Mouse (Mus musculus): ENCODE results near the gene Rnf169.

Rnf169 gene

GRCm38 (mm10) chr7:99893967-99894366, 86.3 kb downstream of the Rnf169 start:
- DNase-seq (ENCODE audit: low spot score in 2 of 2) = no peak

- DNase-seq (ENCODE audit: low spot score in 2 of 2) = no peak
Measured at GRCm38 (mm10) chr7:99892351-99892750, 87.9 kb downstream of the Rnf169 start.

GRCm38 (mm10) chr7:99891471-99891870, 88.8 kb downstream of the Rnf169 start:
- DNase-seq (ENCODE audit: low spot score in 2 of 2) = no peak

- no peak for DNase-seq (ENCODE audit: low spot score in 2 of 2)
Measured at GRCm38 (mm10) chr7:99890168-99890755, 90.0 kb downstream of the Rnf169 start.

DNA sequence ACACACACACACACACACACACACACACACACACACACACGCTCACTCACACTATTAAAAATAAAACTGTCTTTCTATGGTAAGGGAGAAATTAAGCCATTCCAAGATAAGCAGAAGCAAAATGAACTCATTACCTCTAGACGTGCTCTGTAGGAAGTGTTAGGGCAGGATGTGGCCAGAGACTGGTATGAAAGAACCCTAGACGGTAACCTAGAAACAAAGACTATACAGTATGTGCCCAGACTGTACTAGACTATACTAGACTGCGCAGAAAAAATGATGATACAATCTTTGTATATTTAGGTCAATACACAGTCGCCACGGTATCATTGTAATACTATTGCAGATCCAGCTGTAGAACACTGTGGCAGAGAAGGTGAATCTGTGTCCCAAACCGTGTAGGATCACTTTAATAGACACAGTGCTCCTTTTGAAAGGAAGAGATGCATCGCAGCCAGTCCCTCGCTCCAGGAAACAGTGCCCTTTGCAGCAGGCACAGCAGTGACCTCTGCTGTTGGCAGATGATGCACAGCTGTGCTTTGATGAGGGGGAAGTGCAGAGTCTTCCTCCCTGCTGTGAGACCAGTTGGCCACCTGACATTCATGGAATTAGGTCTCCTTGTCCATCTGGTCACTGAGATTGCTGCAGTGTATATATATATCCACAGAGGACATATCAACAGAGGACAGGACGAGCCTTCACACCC, 90.9 kb downstream of the Rnf169 start:
- no peak for DNase-seq (ENCODE audit: low spot score in 2 of 2)

DNA sequence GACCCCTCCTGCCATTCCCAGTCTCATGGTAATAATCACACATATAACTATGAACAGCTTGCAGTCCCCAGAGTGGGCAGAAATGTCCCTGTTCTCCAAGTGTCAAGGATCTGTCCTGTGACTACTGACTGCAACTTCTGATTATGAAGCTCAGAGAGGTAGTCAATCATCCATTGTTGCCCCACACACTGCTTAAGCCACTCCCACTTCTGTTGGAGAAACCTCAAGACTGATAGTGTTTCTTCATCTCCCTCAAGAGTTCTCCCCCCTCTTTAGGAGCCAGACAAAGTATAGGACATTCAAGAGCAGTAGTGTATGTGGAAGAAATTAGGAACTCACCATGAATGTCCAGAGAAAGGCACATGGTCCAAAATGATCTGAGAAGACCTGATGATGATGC, 92.5 kb downstream of the Rnf169 start:
- no peak for DNase-seq (ENCODE audit: low spot score in 2 of 2)

- DNase-seq (ENCODE audit: low spot score in 2 of 2) = no peak
Measured at GRCm38 (mm10) chr7:99887230-99887735, 93.0 kb downstream of the Rnf169 start.

DNA sequence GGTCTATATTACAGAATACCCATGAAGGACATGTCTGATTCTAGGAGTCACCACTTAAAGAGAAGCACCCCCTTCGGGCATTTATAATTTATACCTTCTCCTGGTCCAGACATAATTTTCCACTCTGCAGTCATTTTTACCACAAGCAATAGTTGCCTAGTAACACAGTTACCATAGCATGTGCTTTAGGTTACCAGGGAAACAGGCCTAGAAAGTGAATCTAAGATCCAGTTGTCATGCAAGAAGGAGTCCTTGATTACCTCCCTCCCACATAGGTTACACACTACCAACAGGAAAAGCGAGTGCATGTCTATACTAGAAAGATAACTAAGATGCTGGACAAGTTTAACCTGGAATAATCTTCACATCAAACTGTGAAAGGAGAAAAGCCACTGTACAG, 102.0 kb downstream of the Rnf169 start:
- DNase-seq (ENCODE audit: low spot score in 2 of 2) = no peak

DNA sequence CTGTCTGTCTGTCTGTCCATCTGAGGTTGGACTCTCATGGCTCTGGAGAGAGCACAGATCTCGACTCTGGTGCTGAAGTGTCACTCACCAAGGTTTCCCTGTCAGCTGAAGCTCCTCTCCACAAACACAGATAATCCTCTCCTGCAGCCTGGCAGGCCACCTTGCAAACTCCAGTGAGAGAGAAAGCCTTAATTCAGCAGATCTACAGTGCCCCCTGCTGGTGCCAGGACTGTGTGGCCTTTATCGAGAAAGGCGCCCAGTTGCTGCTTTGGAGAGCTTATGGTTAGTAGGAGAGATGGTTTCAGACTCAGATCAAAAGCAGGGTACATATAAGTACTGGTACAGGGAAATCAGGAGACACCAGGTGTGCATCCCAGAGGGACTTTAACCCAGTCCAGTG, 103.9 kb downstream of the Rnf169 start:
- DNase-seq (ENCODE audit: low spot score in 2 of 2) = peak; percentile 94

DNA sequence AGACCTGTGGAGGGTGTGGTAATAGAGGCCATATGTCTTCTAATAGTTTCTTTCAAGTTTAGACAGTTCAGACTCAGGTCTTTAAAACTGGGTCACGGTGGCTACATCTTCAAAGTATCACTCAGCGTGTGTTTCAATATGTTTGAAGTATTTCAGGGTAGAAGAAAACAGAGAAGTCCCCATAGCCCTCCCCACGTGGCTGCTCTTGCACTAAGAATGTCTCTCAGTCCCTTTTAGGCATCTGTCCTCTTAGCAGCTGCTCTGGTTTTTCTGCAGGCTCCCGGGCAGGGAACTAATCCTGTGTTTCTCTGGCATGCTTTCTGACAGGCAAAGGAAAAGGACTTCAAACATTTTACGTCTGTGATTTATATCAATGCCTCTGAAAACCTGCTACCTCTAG, 104.4 kb downstream of the Rnf169 start:
- DNase-seq (ENCODE audit: low spot score in 2 of 2) = no peak

- DNase-seq (ENCODE audit: low spot score in 2 of 2) = no peak
Measured at GRCm38 (mm10) chr7:99873965-99874364, 106.3 kb downstream of the Rnf169 start.
